Mouse (Mus musculus) limb, embryonic 13.5 days (tissue): ENCODE data around the gene Hist1h2bm. TPM values are rescaled to one million over a fixed set of nuclear protein-coding genes. Genes with fewer than 3 reads are reported as not detected.
"Not testable (repeated sequence)": the region's sequence is repeated elsewhere in the genome, so short reads cannot be mapped to it uniquely, and the experiment has no call there.

Experiments used
- ATAC-seq: fragments of 200-750 bp; cut with Nextera tagmentation; 2 replicates; pipeline ENCODE4 v1.8.0; 2017; ENCODE audit warnings: low read depth, moderate number of reproducible peaks, moderate TSS enrichment; ENCODE audit not compliant: low FRiP score
- H3K27ac ChIP-seq: fragments of 300-500 bp; sonication (generic); 2 replicates; pipeline ENCODE4 v1.5.1; 2015; ENCODE audit warnings: inconsistent platforms, mild to moderate bottlenecking, moderate library complexity
- H3K27me3 ChIP-seq: fragments of 300-500 bp; sonication (generic); 2 replicates; pipeline ENCODE4 v1.6.1; 2015; ENCODE audit warnings: mild to moderate bottlenecking, inconsistent platforms
- H3K36me3 ChIP-seq: fragments of 300-500 bp; sonication (generic); 2 replicates; pipeline ENCODE4 v1.6.1; 2015; ENCODE audit warnings: inconsistent platforms, mild to moderate bottlenecking, moderate library complexity
- H3K4me1 ChIP-seq: fragments of 300-500 bp; sonication (generic); 2 replicates; pipeline ENCODE4 v1.6.1; 2015; ENCODE audit warnings: inconsistent platforms
- H3K4me2 ChIP-seq: fragments of 300-500 bp; sonication (generic); replicated peaks from 2 replicates; pipeline ENCODE4 v1.6.1; 2015; ENCODE audit warnings: inconsistent platforms, mild to moderate bottlenecking, moderate library complexity
- H3K4me3 ChIP-seq: fragments of 300-500 bp; sonication (generic); 2 replicates; pipeline ENCODE4 v1.5.1; 2015; ENCODE audit warnings: moderate library complexity, mild to moderate bottlenecking, inconsistent platforms
- H3K9ac ChIP-seq: fragments of 300-500 bp; sonication (generic); 2 replicates; pipeline ENCODE4 v1.6.1; 2015; ENCODE audit warnings: mild to moderate bottlenecking, inconsistent platforms
- H3K9me3 ChIP-seq: fragments of 300-500 bp; sonication (generic); 2 replicates; pipeline ENCODE4 v1.6.1; 2016; ENCODE audit warnings: inconsistent platforms
- WGBS: fragments of 180-500 bp; shearing (Covaris S2); methylation state at CpG from one replicate; pipeline ENCODE4 v1.1.7; 2015; 5-methylcytosine and 5-hydroxymethylcytosine counted together
- polyA plus RNA-seq: library from polyadenylated mRNA; unstranded; fragments of >200 nt; fragmentation: Nextera tagmentation; extraction: Ambion mirVana; gene quantifications from 2 replicates; pipeline ENCODE4 v1.2.1, GENCODE M21; 2015

Hist1h2bm gene
- polyA plus RNA-seq, 1 experiment from 2014 or later, result 7.8 TPM

DNA sequence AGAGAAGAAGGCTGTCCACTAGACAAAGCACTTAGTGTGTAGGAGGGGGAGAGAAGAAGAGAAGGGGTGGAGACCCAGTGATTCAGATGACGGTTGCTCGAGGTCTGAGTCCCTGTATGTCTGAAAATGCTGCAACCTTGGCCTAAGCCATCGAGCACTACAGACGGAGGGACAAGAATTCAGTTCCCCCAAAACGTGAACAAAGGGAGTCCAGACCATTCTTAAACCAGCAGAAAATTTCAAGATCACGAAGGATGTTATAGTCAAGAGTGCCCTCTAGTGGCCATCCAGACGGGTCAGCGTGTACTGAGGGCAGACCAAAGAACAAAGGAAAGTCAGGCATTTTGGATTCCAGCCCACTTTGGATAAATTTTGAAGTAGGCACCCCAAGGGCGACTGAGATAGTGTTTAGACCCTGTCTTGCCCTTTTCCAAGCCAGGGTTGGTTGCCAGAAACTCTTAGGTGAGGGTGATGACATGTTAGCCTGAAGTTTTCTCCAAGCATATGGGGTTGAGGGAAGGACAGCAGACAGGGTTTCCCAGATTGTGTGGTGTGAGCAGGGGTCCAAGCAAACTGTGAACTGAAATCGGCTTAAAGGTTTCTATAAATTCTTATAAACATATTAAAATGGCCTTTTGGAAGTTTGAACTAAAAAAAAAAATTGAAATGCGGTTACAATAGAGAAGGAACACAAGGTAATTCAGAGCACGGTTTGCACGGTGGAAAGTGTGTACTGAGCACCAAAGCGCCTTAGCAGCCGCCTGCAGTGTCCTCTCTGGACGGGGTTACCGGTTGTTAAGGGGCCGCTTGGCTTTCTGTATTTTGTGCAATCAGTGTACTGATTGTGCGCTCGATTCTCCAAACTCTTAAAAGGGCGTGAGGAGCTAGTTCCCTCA lies 12.4 kb downstream of the Hist1h2bm start:
- H3K9me3 ChIP-seq, result no peaks in the 10 kb centered on the region
- H3K9ac ChIP-seq, result peak overlapping the region; percentile 76
- peak; percentile 85 for ATAC-seq
- peak overlapping the region; percentile 67 for H3K4me2 ChIP-seq
- H3K36me3 ChIP-seq, result no peaks in the 10 kb centered on the region
- H3K27me3 ChIP-seq, result no peaks in the 10 kb centered on the region
- peaks cover 4% of the 10 kb centered on the region; the same call in 1 of the 2 replicates for H3K4me1 ChIP-seq
- under 1% methylated on average over 21 of the region's 21 CpGs for WGBS
- H3K4me3 ChIP-seq, result peak overlapping the region; percentile 55
- peak overlapping the region; percentile 99 for H3K27ac ChIP-seq

DNA sequence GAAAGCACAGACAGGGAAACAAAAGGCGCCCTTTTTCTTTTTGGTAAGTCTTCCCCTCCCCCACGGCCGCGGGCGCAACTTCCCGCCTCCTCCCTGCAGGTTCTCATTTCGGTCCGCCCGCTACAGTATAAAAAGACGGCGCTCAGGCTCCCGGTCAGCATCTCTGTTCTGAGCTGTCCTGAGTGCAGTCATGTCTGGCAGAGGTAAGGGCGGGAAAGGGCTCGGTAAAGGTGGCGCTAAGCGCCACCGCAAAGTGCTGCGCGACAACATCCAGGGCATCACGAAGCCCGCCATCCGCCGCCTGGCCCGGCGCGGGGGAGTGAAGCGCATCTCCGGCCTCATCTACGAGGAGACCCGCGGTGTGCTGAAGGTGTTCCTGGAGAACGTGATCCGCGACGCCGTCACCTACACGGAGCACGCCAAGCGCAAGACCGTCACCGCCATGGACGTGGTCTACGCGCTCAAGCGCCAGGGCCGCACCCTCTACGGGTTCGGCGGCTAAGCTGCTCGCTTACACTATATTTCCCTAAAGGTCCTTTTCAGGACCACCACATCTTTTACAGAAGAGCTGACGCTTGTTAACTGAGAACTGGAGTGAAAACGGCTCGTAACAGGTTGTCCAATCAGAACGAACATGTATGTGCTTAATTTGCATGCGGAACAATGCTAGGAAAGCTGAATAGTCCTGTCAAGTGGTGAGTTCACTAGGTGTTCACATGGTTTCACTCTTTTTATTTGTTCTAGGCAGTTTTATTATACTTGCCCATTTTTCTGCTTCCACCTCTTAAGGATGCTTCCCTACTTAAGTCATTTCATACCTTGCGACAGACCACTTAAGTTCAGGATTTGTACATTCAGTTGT lies 13.3 kb downstream of the Hist1h2bm start, which contains the start of gene Hist1h4j:
Hist1h4j (plus strand) TSS at position 159 of the 862 bp plus-strand sequence.
- WGBS, result under 1% methylated on average over 48 of the region's 56 CpGs
- peak within 1 kb of the TSS; percentile 67 for H3K4me2 ChIP-seq
- not testable (repeated sequence) for H3K4me1 ChIP-seq

DNA sequence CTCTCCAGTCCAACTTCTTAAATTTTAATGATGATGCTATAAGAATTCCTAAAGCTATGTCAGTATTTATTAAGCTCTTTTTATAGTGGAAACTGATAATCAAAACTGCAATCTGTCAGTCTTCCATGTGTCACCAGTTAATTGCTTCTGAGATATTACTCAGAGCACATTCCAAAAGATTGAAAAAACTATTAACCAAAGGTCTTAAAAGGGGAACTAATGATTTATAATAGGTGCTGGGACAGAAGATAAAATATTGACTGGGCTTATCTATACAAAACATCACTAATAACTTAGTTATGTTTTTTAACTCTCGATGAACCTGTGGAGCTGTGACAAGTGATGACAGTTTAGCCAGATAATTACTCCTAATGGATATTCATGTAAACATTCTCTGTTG lies 23.2 kb downstream of the Hist1h2bm start:
- no peaks in the 10 kb centered on the region for H3K9me3 ChIP-seq
- no peak overlapping the region for H3K9ac ChIP-seq
- H3K27me3 ChIP-seq, result no peaks in the 10 kb centered on the region
- H3K4me3 ChIP-seq, result no peak overlapping the region
- H3K36me3 ChIP-seq, result no peaks in the 10 kb centered on the region
- no peak overlapping the region for H3K27ac ChIP-seq
- no peak for ATAC-seq
- 92% methylated on average over 1 of the region's 1 CpGs for WGBS
- no peak overlapping the region for H3K4me2 ChIP-seq
- peaks cover 17% of the 10 kb centered on the region for H3K4me1 ChIP-seq

More for the DNA sequence above, 13.3 kb downstream of the Hist1h2bm start, which contains the start of gene Hist1h4j:
- H3K27me3 ChIP-seq, H3K36me3 ChIP-seq, H3K9me3 ChIP-seq: not testable (repeated sequence)
- peak within 1 kb of the TSS; percentile 99 for H3K27ac ChIP-seq
- peak within 1 kb of the TSS; percentile 55 for H3K4me3 ChIP-seq
- peak within 1 kb of the TSS; percentile 76 for H3K9ac ChIP-seq
- ATAC-seq, result peak; percentile 90

DNA sequence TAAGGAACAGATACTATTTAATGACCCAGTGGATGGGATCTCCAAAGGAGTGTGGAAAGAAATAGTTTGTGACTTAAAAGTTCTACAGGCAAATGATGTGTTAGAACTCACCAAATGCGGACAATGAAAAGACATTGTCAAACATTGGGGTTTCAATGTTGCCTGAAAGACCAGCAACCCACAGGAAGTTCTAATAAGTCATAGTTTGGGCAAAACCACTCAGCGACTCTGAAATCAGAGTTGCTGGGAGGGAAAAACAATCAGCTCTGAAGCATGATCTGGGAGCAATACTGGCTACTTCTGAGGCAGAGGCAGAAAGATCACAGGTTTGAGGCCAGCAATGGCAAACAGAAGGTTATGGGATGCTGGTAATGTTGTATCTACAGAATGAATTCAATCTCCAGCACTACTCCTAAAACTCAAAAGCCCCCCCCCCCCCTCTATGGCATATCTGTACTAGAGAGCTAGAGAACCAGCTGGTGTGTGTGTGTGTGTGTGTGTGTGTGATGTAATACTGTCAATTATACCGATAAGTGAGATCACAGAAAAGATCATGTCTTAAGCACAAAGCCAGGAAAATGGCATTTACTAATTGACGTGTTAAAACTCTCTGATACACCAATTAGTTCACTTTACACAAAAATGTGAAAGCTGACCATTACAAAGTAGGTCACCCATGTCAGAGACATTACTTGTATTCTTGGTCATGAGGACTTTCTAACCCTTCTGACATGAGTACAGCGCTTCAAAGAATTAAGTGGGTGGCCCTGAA lies 27.7 kb downstream of the Hist1h2bm start:
- peak overlapping the region; percentile 77 for H3K9ac ChIP-seq
- H3K9me3 ChIP-seq, result no peaks in the 10 kb centered on the region
- H3K27ac ChIP-seq, result peak overlapping the region; percentile 72
- WGBS, result 3% methylated on average over 5 of the region's 5 CpGs
- ATAC-seq, result no peak
- no peaks in the 10 kb centered on the region for H3K36me3 ChIP-seq
- peak overlapping the region; percentile 60 for H3K4me3 ChIP-seq
- peaks cover 32% of the 10 kb centered on the region for H3K4me1 ChIP-seq
- H3K27me3 ChIP-seq, result no peaks in the 10 kb centered on the region
- H3K4me2 ChIP-seq, result peak overlapping the region; percentile 87

DNA sequence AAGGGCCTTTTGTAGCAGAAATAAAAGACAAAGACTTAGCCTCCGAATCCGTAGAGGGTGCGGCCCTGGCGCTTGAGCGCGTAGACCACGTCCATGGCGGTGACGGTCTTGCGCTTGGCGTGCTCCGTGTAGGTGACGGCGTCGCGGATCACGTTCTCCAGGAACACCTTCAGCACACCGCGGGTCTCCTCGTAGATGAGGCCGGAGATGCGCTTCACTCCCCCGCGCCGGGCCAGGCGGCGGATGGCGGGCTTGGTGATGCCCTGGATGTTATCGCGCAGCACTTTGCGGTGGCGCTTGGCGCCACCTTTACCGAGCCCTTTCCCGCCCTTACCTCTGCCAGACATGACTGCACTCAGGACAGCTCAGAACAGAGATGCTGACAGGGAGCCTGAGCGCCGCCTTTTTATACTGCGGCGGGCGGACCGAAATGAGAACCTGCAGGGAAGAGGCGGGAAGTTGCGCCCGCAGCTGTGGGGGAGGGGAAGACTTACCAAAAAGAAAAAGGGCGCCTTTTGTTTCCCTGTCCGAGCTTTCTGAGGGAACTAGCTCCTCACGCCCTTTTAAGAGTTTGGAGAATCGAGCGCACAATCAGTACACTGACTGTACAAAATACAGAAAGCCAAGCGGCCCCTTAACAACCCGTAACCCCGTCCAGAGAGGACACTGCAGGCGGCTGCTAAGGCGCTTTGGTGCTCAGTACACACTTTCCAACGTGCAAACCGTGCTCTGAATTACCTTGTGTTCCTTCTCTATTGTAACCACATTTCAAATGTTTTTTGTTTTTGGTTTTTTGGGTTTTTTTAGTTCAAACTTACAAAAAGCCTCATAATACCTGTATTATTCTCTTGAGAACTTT lies 28.5 kb downstream of the Hist1h2bm start, which contains the start of gene Hist1h4k:
Hist1h4k (minus strand) TSS at position 347 of the 859 bp plus-strand sequence.
- H3K27me3 ChIP-seq, H3K36me3 ChIP-seq, H3K9me3 ChIP-seq: not testable (repeated sequence)
- Histone ChIP-seq H3K4me3 (peak within 1 kb of the TSS; percentile 60), H3K4me1 (peaks cover 36% of the 10 kb centered on the region), H3K4me2 (peak within 1 kb of the TSS; percentile 87), H3K27ac (peak within 1 kb of the TSS; percentile 98), H3K9ac (peak within 1 kb of the TSS; percentile 77)
- ATAC-seq, result peak; percentile 87
- under 1% methylated on average over 50 of the region's 56 CpGs for WGBS

DNA sequence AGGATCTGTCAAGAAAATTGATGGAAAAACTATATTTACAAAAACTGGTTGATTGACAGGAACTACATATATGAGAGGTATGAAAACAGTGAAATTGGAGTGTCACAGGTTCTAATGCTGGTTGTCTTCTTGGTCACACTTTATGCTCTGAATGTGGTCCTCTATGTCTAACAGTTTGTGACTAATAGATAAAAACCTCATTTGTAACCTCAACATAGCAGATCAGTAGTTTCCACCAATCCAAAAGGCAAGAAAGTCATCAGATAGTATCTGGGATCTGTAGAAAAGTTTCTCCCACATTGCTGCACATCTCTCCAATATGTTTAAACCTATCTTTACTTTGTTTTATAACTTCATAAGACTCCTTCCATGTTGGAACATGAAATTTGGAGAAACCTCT lies 29.6 kb downstream of the Hist1h2bm start:
- Histone ChIP-seq H3K36me3 (no peaks in the 10 kb centered on the region), H3K4me1 (peaks cover 36% of the 10 kb centered on the region), H3K27ac (peak overlapping the region; percentile 93; the same call in 1 of the 2 replicates), H3K4me2 (no peak overlapping the region), H3K27me3 (no peaks in the 10 kb centered on the region), H3K9ac (no peak overlapping the region), H3K9me3 (no peaks in the 10 kb centered on the region), H3K4me3 (no peak overlapping the region)
- no peak for ATAC-seq

DNA sequence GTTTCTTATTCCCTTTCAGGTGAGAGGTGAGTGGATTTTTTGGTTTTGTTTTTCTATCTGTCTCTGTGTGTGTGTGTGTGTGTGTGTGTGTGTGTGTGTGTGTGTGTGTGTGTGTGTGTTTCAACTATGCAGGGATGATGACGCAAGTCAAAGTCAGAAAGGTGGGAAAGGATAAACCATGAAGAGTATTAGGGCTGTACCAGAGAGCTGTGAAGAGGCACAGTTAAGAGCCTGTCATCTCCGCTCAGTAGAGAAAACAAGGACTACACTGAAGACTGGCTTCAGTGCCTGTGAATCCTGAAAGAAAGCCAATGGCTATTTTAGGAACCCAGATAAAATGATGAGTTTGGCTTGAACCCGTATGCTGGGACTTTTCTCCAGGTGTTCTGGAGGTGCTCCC lies 30.0 kb downstream of the Hist1h2bm start:
- no peak for ATAC-seq
- Histone ChIP-seq H3K27me3 (no peaks in the 10 kb centered on the region), H3K9ac (no peak overlapping the region), H3K4me3 (no peak overlapping the region), H3K27ac (peak overlapping the region; percentile 93), H3K4me2 (peak overlapping the region; percentile 75), H3K36me3 (no peaks in the 10 kb centered on the region), H3K4me1 (peaks cover 36% of the 10 kb centered on the region), H3K9me3 (no peaks in the 10 kb centered on the region)
- WGBS, result 83% methylated on average over 3 of the region's 3 CpGs

DNA sequence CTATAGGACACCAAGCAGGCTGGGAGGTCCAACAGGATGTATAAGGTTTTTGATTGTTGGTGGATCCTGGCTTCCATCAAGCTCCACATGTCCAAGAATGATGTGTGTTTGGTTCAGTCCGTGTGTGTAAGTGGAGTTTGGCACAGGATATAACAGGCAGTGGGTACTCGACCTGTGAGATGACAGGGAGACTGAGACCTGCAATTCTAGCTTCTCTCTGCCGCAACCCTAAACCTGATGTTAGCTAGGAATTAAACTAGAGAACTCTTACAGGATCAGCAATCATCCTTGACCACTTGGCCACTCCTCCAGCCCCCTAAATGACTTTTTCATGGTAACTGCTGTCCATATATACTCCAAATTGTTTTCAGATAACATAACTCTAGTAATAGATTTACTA lies 30.5 kb downstream of the Hist1h2bm start:
- Histone ChIP-seq H3K9me3 (no peaks in the 10 kb centered on the region), H3K4me3 (peak overlapping the region; percentile 46), H3K36me3 (no peaks in the 10 kb centered on the region), H3K27ac (peak overlapping the region; percentile 93), H3K4me2 (peak overlapping the region; percentile 75), H3K27me3 (no peaks in the 10 kb centered on the region), H3K9ac (peak overlapping the region; percentile 43; the same call in 1 of the 2 replicates), H3K4me1 (peaks cover 34% of the 10 kb centered on the region)
- WGBS, result 33% methylated on average over 3 of the region's 3 CpGs
- no peak for ATAC-seq

DNA sequence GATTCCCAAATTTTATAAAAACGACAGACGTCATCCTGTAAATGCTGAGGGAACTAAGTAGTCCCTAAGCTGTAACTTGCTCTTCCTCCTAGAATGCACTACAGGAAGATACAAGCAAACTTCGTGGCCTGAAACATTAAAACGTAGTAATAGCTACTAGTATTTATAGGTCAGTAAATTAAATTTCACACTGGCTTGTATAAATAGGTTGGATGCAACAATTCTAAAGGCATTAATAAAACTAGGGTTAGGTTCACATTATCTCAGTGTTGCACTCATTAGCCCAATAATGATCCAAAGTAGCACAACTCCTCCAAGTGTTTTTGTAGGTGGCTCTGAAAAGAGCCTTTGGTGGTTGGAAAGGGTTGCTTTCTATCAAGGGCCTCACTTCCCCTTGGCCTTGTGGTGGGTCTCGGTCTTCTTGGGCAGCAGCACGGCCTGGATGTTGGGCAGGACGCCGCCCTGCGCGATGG lies 31.2 kb downstream of the Hist1h2bm start:
- peak overlapping the region; percentile 93 for H3K27ac ChIP-seq
- ATAC-seq, result no peak
- H3K4me3 ChIP-seq, result peak overlapping the region; percentile 46
- WGBS, result 1% methylated on average over 10 of the region's 10 CpGs
- H3K9me3 ChIP-seq, result no peaks in the 10 kb centered on the region
- peak overlapping the region; percentile 75 for H3K4me2 ChIP-seq
- peak overlapping the region; percentile 78 for H3K9ac ChIP-seq
- peaks cover 31% of the 10 kb centered on the region for H3K4me1 ChIP-seq
- H3K27me3 ChIP-seq, result no peaks in the 10 kb centered on the region
- no peaks in the 10 kb centered on the region for H3K36me3 ChIP-seq

DNA sequence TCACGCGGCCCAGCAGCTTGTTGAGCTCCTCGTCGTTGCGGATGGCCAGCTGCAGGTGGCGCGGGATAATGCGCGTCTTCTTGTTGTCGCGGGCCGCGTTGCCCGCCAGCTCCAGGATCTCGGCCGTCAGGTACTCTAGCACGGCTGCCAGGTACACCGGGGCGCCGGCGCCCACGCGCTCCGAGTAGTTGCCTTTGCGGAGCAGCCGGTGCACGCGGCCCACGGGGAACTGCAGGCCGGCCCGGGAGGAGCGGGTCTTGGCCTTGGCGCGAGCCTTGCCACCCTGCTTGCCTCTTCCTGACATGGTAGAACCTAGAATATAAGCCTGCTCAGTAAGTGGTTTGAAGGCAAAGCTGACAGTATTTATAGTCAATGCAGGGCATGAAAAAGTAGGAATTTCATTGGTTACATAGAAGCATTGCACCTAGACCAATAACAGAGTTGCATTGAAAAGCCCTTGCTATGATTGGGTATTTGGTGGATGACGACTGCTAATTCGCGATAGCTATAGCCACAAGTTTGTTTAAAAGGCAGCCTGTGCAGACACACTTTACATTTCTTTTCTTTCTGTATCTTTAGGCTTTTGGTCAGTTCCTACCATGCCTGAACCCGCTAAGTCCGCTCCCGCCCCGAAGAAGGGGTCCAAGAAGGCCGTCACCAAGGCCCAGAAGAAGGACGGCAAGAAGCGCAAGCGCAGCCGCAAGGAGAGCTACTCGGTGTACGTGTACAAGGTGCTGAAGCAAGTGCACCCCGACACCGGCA lies 31.9 kb downstream of the Hist1h2bm start, which contains the start of the genes Hist1h2ak and Hist1h2bn:
Hist1h2ak (minus strand) TSS at position 304 of the 762 bp plus-strand sequence.
Hist1h2bn (plus strand) TSS at position 600 of the 762 bp plus-strand sequence.
- H3K36me3 ChIP-seq, H3K9me3 ChIP-seq, H3K27me3 ChIP-seq: not testable (repeated sequence)
- peak within 1 kb of the TSS; percentile 46 for H3K4me3 ChIP-seq
- H3K27ac ChIP-seq, result peak within 1 kb of the TSS; percentile 93
- H3K4me2 ChIP-seq, result peak within 1 kb of the TSS; percentile 75
- H3K9ac ChIP-seq, result peak within 1 kb of the TSS; percentile 78
- WGBS, result under 1% methylated on average over 48 of the region's 50 CpGs
- H3K4me1 ChIP-seq, result peaks cover 27% of the 10 kb centered on the region
- peak; percentile 94 for ATAC-seq
